Mouse (Mus musculus) forebrain, postnatal 0 days (tissue): Measurements from ENCODE around the gene Rac3. TPM values are rescaled to one million over a fixed set of nuclear protein-coding genes. Genes with fewer than 3 reads are reported as not detected.

Experiments used
- ATAC-seq: fragments of 200-750 bp; cut with Nextera tagmentation; 2 replicates; pipeline ENCODE4 v1.8.0; 2017; ENCODE audit warnings: mild to moderate bottlenecking, moderate library complexity
- DNase-seq: peaks from one replicate; pipeline ENCODE4 v3.0.0-alpha.2; 2015
- H3K27ac ChIP-seq: fragments of 300-500 bp; sonication (generic); 2 replicates; pipeline ENCODE4 v1.5.1; 2014; ENCODE audit warnings: low read depth, mild to moderate bottlenecking, antibody characterized with exemption, low read length, moderate library complexity, mixed read lengths
- H3K27me3 ChIP-seq: fragments of 300-500 bp; sonication (generic); 2 replicates; pipeline ENCODE4 v1.6.1; 2014; ENCODE audit warnings: mild to moderate bottlenecking, low read length, mixed read lengths; ENCODE audit not compliant: insufficient read depth
- H3K36me3 ChIP-seq: fragments of 300-500 bp; sonication (generic); 2 replicates; pipeline ENCODE4 v1.6.1; 2014; ENCODE audit warnings: mild to moderate bottlenecking, moderate library complexity; ENCODE audit not compliant: insufficient read depth
- H3K4me1 ChIP-seq: fragments of 300-500 bp; sonication (generic); 2 replicates; pipeline ENCODE4 v1.6.1; 2014; ENCODE audit warnings: antibody characterized with exemption; ENCODE audit not compliant: insufficient read depth
- H3K4me2 ChIP-seq: fragments of 300-500 bp; sonication (generic); 2 replicates; pipeline ENCODE4 v1.6.1; 2014; ENCODE audit warnings: low read depth, mild to moderate bottlenecking, moderate library complexity
- H3K4me3 ChIP-seq: fragments of 300-500 bp; sonication (generic); 2 replicates; pipeline ENCODE4 v1.5.1; 2014; ENCODE audit warnings: low read depth, low read length, mixed read lengths
- H3K9ac ChIP-seq: fragments of 300-500 bp; sonication (generic); 2 replicates; pipeline ENCODE4 v1.6.1; 2014; ENCODE audit warnings: mild to moderate bottlenecking
- H3K9me3 ChIP-seq: fragments of 300-500 bp; sonication (generic); 2 replicates; pipeline ENCODE4 v1.6.1; 2016; ENCODE audit warnings: low read length
- CTCF ChIP-seq: sonication (generic); IDR thresholded peaks from 2 replicates; pipeline ENCODE4 v1.5.1; 2016; ENCODE audit warnings: antibody characterized with exemption, control low read depth, low read depth
- WGBS: fragments of 180-500 bp; shearing (Covaris S2); extraction: QIAGEN DNeasy Blood & Tissue Kit; methylation state at CpG from one replicate; pipeline ENCODE4 v1.1.7; 2014; 5-methylcytosine and 5-hydroxymethylcytosine counted together
- polyA plus RNA-seq: library from polyadenylated mRNA; unstranded; fragments of >200 nt; fragmentation: Nextera tagmentation; extraction: Ambion mirVana; gene quantifications from 2 replicates; pipeline ENCODE4 v1.2.1, GENCODE M21; 2015
- total RNA-seq: library from RNA; depleted of rRNA; stranded (reverse); fragments of >200 nt; gene quantifications from 2 replicates; pipeline ENCODE4 v1.2.3, GENCODE M21; 2014

Gene Rac3
- total and polyA plus RNA-seq, 2 experiments from 2014 or later, result 598 to 681 TPM

DNA sequence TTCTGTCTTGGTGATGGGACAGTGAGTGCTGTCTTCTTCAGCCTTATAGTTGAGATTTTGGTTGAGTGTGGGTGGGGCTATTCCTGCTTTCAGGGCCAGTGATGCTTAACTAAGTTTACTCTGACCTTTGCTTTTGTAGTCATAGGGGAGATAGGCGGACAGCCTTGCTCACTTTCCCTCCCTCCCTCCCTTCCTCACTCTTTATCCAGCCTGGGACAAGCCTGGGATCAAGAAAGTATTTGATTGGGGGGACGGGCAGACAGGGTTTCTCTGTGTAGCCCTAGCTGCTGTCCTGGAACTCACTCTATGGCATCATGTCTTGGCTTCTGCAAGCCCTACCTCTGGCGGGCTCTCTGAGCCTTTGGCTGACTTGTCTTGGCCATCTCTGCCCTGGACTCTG, 27.8 kb upstream of the Rac3 start:
- Histone ChIP-seq H3K27me3 (no peaks in the 10 kb centered on the region), H3K4me2 (no peak overlapping the region), H3K9me3 (no peaks in the 10 kb centered on the region), H3K4me1 (no peaks in the 10 kb centered on the region), H3K36me3 (peaks cover 23% of the 10 kb centered on the region), H3K9ac (no peak overlapping the region), H3K27ac (no peak overlapping the region), H3K4me3 (no peak overlapping the region)
- no peak for TF ChIP-seq CTCF
- WGBS, result 77% methylated on average over 3 of the region's 3 CpGs
- ATAC-seq (no peak), DNase-seq (no peak)

GRCm38 (mm10) chr11:120695184-120695583, 26.1 kb upstream of the Rac3 start:
- H3K27ac ChIP-seq, result no peak overlapping the region
- H3K4me3 ChIP-seq, result no peak overlapping the region
- H3K4me2 ChIP-seq, result no peak overlapping the region
- no peaks in the 10 kb centered on the region for H3K9me3 ChIP-seq
- H3K36me3 ChIP-seq, result peaks cover 12% of the 10 kb centered on the region; the same call in 1 of the 2 replicates
- no peak for TF ChIP-seq CTCF
- H3K4me1 ChIP-seq, result no peaks in the 10 kb centered on the region
- peak; percentile 31 for DNase-seq
- WGBS, result 15% methylated on average over 4 of the region's 4 CpGs
- ATAC-seq, result peak; percentile 78
- H3K27me3 ChIP-seq, result no peaks in the 10 kb centered on the region
- no peak overlapping the region for H3K9ac ChIP-seq

- Histone ChIP-seq H3K36me3 (peaks cover 13% of the 10 kb centered on the region), H3K27ac (0 out of 2 replicates have a peak overlapping the region, but pooled peaks have one; percentile 10), H3K4me1 (no peaks in the 10 kb centered on the region), H3K9me3 (no peaks in the 10 kb centered on the region), H3K27me3 (no peaks in the 10 kb centered on the region), H3K4me2 (no peak overlapping the region), H3K9ac (no peak overlapping the region), H3K4me3 (no peak overlapping the region)
- peak; percentile 36 for ATAC-seq
- 43% methylated on average over 12 of the region's 12 CpGs for WGBS
- no peak for TF ChIP-seq CTCF
- DNase-seq, result no peak
Measured at GRCm38 (mm10) chr11:120695641-120696040, 25.6 kb upstream of the Rac3 start.

- DNase-seq, result no peak
- TF ChIP-seq CTCF, result peak; percentile 47
Measured at GRCm38 (mm10) chr11:120696568-120696967, 24.7 kb upstream of the Rac3 start.

DNA sequence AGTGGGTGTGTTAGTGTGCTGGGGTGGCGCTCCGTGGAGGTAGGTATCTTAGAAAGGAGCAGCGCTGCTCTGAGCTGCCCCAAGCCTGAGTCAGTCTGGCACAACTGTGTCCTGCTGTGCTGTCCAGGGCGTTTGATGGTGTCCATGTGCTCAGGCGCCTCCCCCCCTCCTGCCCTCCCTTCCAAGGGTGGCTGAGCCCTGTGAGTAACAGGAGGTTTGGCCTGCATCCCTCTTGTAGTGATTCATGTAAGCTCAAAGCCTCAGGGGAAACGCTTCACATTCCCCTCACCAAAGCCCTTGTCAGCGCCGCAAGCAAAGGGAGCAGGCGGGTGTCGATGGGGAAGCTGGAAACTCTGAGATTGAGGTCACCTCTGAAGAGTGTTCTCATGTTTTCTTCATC, 23.5 kb upstream of the Rac3 start:
- Histone ChIP-seq H3K4me3 (no peak overlapping the region), H3K9ac (no peak overlapping the region), H3K9me3 (no peaks in the 10 kb centered on the region), H3K4me1 (no peaks in the 10 kb centered on the region), H3K27me3 (no peaks in the 10 kb centered on the region), H3K27ac (no peak overlapping the region), H3K36me3 (peaks cover 23% of the 10 kb centered on the region), H3K4me2 (no peak overlapping the region)
- no peak for TF ChIP-seq CTCF
- ATAC-seq (no peak), DNase-seq (no peak)
- WGBS, result 67% methylated on average over 10 of the region's 10 CpGs

More at GRCm38 (mm10) chr11:120696568-120696967, 24.7 kb upstream of the Rac3 start:
- no peak overlapping the region for H3K9ac ChIP-seq
- H3K27ac ChIP-seq, result no peak overlapping the region
- H3K27me3 ChIP-seq, result no peaks in the 10 kb centered on the region
- no peak for ATAC-seq
- 92% methylated on average over 6 of the region's 6 CpGs for WGBS
- no peak overlapping the region for H3K4me3 ChIP-seq
- H3K4me2 ChIP-seq, result no peak overlapping the region
- H3K36me3 ChIP-seq, result peaks cover 14% of the 10 kb centered on the region
- no peaks in the 10 kb centered on the region for H3K4me1 ChIP-seq
- H3K9me3 ChIP-seq, result no peaks in the 10 kb centered on the region

GRCm38 (mm10) chr11:120703696-120704454, 17.4 kb upstream of the Rac3 start:
- 40% methylated on average over 15 of the region's 15 CpGs for WGBS
- H3K27ac ChIP-seq, result no peak overlapping the region

DNA sequence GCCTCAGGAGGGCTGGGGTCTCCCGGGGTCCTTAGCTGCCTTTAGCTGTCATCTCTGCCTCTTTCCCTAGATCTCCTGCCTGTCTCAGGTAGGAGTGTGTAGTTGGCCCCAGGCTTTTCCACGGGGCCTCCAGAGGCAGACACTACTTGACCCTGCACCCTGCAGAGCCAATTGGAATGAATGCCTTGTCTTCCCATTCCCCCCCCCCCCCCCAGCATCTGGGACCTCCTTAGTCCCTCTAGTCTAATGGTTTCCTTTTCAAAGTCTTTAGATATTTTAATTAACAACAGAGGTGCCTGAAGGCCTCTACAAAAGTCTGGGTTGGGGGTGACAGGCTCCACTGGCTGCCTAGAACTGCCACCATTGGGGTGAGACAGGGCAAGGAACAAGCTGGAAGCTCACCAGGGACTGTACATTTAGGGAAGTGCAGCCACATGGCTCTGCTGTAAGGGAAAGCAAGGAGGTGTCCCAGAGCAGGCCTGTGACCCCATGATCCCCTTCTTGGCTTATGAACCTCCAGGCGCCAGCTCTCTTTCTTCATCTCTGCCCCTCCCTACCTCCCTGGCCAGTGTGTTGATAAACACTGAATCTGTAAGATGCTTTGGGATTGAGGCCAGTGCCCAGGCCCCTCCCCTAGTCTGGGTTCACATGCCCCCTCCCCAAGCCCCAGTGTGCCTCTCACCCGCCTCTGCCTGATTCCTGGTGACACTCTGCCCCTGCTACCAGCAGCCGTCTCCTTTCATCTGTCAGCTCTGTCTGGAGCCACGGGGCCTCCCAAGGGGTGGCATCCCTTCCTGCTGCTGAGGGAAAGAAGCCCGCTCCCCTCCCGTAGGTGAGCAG, 16.6 kb upstream of the Rac3 start:
- H3K27me3 ChIP-seq, result no peaks in the 10 kb centered on the region
- H3K4me3 ChIP-seq, result no peak overlapping the region
- no peak for TF ChIP-seq CTCF
- peaks cover 41% of the 10 kb centered on the region for H3K36me3 ChIP-seq
- H3K27ac ChIP-seq, result no peak overlapping the region
- no peak overlapping the region for H3K4me2 ChIP-seq
- 31% methylated on average over 8 of the region's 8 CpGs for WGBS
- H3K9ac ChIP-seq, result no peak overlapping the region
- no peaks in the 10 kb centered on the region for H3K9me3 ChIP-seq
- H3K4me1 ChIP-seq, result no peaks in the 10 kb centered on the region
- DNase-seq (no peak), ATAC-seq (no peak)

More at GRCm38 (mm10) chr11:120703696-120704454, 17.4 kb upstream of the Rac3 start:
- no peak for TF ChIP-seq CTCF
- Histone ChIP-seq H3K9ac (no peak overlapping the region), H3K4me1 (no peaks in the 10 kb centered on the region), H3K9me3 (no peaks in the 10 kb centered on the region), H3K27me3 (no peaks in the 10 kb centered on the region), H3K4me3 (no peak overlapping the region), H3K4me2 (no peak overlapping the region), H3K36me3 (peaks cover 35% of the 10 kb centered on the region)
- no peak for ATAC-seq
- DNase-seq, result no peak
